Mouse (Mus musculus) gastrocnemius, postnatal 36 days (tissue): ENCODE data around the gene Slc6a15. TPM values are rescaled to one million over a fixed set of nuclear protein-coding genes. Genes with fewer than 3 reads are reported as not detected.

Experiments used
- DNase-seq, 2 experiments: peaks; one replicate each; pipeline ENCODE4 v3.0.0; 2022
- intact Hi-C: fragments of 180-260 bp; cut with DNase I; formaldehyde crosslinking; loops from one replicate; pipeline ENCODE4 v1.15.1; 2025
- long read RNA-seq, 2 experiments: library from polyadenylated mRNA; stranded (forward); transcript quantifications; one replicate each; pipeline ENCODE4 v2.0.0; 2021
- total RNA-seq, 2 experiments: library from RNA; stranded (reverse); gene quantifications; 2 replicates each; pipeline ENCODE4 v1.2.3; 2021

Gene Slc6a15
- total RNA-seq = under 1 TPM; 0.12 to 0.13 TPM
- long read RNA-seq, experiment 1 = 0 reads
- long read RNA-seq, experiment 2 = 0 reads

DNA sequence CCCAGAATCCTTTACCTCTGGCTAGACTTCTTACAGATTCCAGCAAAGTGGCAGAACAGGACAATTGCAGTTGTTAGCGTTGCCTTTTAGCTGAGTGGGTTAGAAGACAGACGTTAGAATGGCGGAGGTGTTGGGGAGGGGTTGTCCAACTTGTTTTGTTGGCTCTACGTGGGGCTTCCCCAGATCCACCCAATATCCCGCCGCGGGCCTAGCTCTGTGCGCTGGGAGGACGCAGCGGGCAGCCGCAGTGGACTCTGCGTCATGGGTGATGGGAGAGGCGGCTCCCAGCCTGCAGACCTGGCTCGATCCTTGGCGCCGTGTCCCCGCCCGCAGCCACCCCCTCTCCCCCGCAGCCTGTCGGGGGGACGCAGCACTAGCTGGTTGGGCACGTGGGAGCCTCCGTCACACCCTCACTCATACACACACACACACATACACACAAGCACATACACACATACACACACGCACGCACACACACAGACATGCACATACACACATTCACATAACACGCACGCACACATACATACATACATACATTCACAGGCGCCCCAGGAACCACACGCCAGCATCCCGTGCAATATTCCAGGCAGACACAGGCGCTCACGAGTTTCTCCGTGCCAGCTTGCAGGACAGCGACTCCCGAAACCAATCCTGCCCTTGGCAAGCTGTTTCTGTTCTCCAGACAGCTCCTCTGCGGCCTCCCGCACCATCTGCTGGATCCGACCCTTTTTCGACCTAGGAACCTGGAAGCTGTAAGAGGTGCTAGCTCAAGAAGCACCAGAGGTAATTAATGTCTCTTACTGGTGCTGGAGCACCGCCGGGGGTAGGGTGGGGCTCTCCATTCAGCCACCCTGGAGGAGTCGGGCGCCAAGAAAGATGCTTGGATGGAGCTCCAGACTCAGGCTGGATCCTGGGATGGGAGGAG, at the start of gene Slc6a15:
Gene Slc6a15, plus strand, starts transcription at position 413 of the 925 bp plus-strand sequence.
- DNase-seq = no peak

DNA sequence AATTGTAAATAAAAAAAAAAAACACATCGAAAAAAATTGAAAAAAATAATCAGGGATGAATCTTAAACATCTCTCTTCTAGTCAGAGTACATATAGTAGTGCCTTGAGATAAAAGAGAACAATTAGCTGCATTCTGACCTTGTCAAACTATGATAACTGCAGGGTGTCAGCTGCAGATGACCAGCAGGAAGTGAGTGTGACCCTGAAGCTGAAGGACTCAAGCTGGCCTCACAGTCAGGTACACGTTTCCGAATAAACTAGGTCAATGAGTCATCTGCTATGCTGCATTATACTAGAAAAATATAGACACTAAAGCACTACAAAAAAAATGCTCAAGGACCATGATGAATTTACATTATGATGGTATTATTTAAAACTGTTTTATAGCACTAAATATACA, 45.6 kb upstream of the Slc6a15 start:
- intact Hi-C loops = no loop called here
- no peak for DNase-seq

More for the DNA sequence above, at the start of gene Slc6a15:
- intact Hi-C loops = no loop called here

- intact Hi-C loops = no loop called here
These were observed 44.2 kb upstream of the Slc6a15 start for GRCm38 (mm10) chr10:103323386-103323785.

GRCm38 (mm10) chr10:103334306-103334705, 33.3 kb upstream of the Slc6a15 start:
- no peak for DNase-seq
- intact Hi-C loops = no loop called here

More at GRCm38 (mm10) chr10:103323386-103323785, 44.2 kb upstream of the Slc6a15 start:
- no peak for DNase-seq

GRCm38 (mm10) chr10:103339928-103340327, 27.7 kb upstream of the Slc6a15 start:
- intact Hi-C loops = no loop called here
- DNase-seq = no peak

DNA sequence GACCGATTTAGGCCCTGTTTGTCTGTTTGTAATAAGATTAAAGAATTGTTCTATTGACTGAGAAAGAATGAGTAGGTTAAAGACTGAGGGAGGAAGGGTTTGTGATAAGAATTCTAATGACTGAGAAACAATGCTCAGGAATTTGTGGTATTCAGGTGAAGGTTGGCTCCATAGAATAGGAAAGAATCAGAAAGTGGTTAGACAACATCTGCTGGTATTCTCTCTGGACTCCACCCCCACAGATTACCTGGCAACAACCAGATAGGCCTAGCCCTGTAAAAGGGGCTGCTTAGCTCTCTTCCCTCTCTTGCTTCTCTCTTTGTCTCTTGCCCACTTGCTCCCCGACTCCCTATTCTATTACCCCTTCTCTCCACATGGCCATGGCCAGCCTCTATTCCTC, 20.8 kb upstream of the Slc6a15 start:
- intact Hi-C loops = no loop called here
- DNase-seq = no peak

- no peak for DNase-seq
- intact Hi-C loops = no loop called here
These were observed 905 bp downstream of the Slc6a15 start for GRCm38 (mm10) chr10:103368296-103369080.

- DNase-seq = no peak
- intact Hi-C loops = no loop called here
These were observed 1.5 kb downstream of the Slc6a15 start for GRCm38 (mm10) chr10:103369081-103369420.

GRCm38 (mm10) chr10:103402171-103402570, 34.6 kb downstream of the Slc6a15 start:
- DNase-seq = no peak
- intact Hi-C loops = no loop called here

- no peak for DNase-seq
- intact Hi-C loops = no loop called here
These were observed 60.1 kb downstream of the Slc6a15 start for GRCm38 (mm10) chr10:103427717-103428116.

- intact Hi-C loops = no loop called here
- no peak for DNase-seq
These were observed 75.0 kb downstream of the Slc6a15 start for GRCm38 (mm10) chr10:103442588-103442987.

- intact Hi-C loops = no loop called here
These were observed 75.5 kb downstream of the Slc6a15 start for GRCm38 (mm10) chr10:103443070-103443469.

GRCm38 (mm10) chr10:103448340-103448739, 80.8 kb downstream of the Slc6a15 start:
- no peak for DNase-seq
- intact Hi-C loops = no loop called here

More at GRCm38 (mm10) chr10:103443070-103443469, 75.5 kb downstream of the Slc6a15 start:
- DNase-seq = no peak

DNA sequence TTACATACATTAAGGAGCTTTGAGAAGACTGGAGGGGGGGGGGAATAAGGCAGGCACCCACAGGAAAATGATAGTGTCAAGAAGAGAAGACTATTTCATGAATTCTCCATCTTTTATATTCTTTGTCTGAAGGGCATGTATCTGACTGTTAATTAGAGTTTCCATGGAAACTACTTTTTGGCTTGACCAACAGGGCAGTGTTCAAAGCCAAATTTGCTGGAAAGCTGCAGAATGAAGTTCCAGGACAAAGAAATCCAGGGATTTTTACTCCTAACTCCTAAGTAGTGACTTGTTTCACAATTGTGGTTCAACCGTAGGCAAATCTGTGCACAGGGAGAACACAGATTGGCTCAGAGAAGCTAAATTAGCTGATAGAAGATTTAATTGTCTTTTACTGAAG, 90.3 kb downstream of the Slc6a15 start:
- intact Hi-C loops = no loop called here
- no peak for DNase-seq

Other genes starting within 250 kb of the Slc6a15 start
- gene Lrriq1, start 131.5 kb upstream of the Slc6a15 start, total RNA-seq = not detected